Mouse (Mus musculus): Measurements from ENCODE around the gene Ppp2r5e. TPM values are rescaled to one million over a fixed set of nuclear protein-coding genes. Genes with fewer than 3 reads are reported as not detected.
A peak's percentile ranks its signal among the peaks of the same experiment; 100 is the strongest.

The Ppp2r5e gene
- polyA plus RNA-seq, 1 experiment = 39.4 TPM

DNA sequence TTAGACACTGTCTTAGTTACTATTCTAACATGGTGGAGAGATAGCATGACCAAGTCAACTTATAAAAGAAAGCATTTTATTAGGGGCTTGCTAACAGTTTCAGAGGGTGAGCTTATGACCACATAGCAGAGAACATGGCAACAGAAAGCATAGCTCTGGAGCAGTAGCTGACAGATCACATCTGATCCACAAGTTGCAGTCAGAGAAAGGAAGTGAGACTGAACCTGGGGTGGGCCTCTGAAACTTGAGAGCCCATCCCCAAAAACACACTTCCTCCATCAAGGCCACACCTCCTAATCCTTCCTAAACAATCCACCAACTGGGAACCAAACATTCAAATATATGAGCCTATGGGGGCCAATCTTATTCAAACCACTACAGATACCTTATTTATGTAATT lies 62.9 kb downstream of the Ppp2r5e start:
- H3K4me3 ChIP-seq (replicated peaks; ENCODE audit: insufficient read depth, low read depth, low read length) = no peak overlapping the region
- TF ChIP-seq CTCF (IDR thresholded peaks at IDR 0.05; ENCODE audit: borderline replicate concordance, insufficient read depth, low read depth, low read length) (no peak), POLR2A (IDR thresholded peaks at IDR 0.05; ENCODE audit: borderline replicate concordance, insufficient read depth, low read length) (no peak)
- H3K27me3 ChIP-seq (ENCODE audit: control insufficient read depth, insufficient read depth, low read length) = no peaks in the 10 kb centered on the region
- H3K4me1 ChIP-seq (ENCODE audit: control insufficient read depth, insufficient read depth, low read length) = peaks cover 9% of the 10 kb centered on the region
- no peak overlapping the region for H3K27ac ChIP-seq (ENCODE audit: insufficient read depth, low read length)
- DNase-seq = no peak

DNA sequence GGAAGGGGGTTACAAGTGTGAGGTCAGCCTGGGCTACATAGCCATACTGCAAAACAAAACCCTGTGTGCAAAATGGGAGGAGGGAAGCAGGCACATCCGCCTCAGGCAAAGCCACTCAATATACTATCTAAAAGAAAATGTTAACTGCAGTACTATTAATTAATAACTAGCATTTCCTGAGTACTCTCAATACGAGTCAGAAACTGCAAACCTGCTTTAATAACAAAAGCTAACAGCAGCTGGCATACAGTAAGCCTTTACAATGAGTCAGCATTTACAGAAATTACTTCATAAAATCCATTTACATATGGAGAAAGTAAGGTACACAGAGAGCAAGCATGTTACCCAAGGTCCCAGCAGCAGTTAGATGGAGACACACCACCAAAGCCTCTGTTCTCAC lies 64.2 kb downstream of the Ppp2r5e start:
- Histone ChIP-seq H3K4me3 (replicated peaks; ENCODE audit: insufficient read depth, low read depth, low read length) (no peak overlapping the region), H3K4me1 (ENCODE audit: control insufficient read depth, insufficient read depth, low read length) (peaks cover 16% of the 10 kb centered on the region), H3K27ac (ENCODE audit: insufficient read depth, low read length) (no peak overlapping the region), H3K27me3 (ENCODE audit: control insufficient read depth, insufficient read depth, low read length) (no peaks in the 10 kb centered on the region)
- no peak for TF ChIP-seq CTCF (IDR thresholded peaks at IDR 0.05; ENCODE audit: borderline replicate concordance, insufficient read depth, low read depth, low read length)
- no peak for TF ChIP-seq POLR2A (IDR thresholded peaks at IDR 0.05; ENCODE audit: borderline replicate concordance, insufficient read depth, low read length)
- DNase-seq = no peak
- 96% methylated on average over 2 of the region's 2 CpGs for WGBS

DNA sequence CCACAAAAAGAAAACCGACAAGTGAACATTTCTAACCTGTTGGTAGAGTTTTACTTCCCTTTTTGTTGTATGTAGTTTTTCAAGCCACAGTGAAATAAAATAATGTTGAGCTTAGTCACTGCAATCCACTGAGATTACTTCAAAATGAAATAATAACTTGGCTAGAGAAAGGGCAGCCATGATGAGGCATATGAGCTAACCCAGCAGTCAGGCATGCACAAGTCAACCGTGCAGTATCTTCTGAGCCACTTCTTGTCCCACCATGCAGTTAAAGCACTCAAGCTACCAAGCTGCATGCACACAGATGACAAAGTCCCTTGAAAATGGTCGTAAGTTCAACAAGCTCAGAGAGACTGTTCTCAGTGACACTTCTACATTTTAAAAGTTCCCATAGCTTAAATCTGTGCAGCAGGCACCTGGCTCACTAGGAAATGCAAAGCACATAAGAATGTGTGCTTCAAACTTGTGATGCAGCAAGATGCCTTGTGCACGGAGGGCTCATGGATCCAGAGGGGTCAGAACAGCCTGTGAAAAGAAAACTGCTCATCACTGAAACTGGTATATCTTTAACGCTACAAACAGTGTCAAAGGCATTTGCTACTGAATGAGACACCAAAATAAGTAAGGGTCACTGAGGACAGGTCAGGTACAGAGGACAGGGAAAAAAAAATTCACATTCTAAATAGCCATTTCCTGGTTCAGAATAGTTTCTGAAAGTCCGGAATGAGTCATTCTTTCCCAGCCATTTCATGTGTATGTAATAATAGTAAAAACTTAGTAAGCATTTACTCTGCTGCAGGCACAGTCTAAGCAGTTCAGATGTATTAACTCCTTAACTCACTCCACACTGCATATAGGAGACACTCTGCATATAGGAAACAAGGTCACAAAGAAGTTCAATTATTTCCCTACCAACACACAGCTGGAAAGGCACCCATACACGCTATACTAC lies 66.9 kb downstream of the Ppp2r5e start:
- Histone ChIP-seq H3K27ac (ENCODE audit: insufficient read depth, low read length) (no peak overlapping the region), H3K4me3 (replicated peaks; ENCODE audit: insufficient read depth, low read depth, low read length) (no peak overlapping the region), H3K4me1 (ENCODE audit: control insufficient read depth, insufficient read depth, low read length) (peaks cover 22% of the 10 kb centered on the region), H3K27me3 (ENCODE audit: control insufficient read depth, insufficient read depth, low read length) (no peaks in the 10 kb centered on the region)
- TF ChIP-seq CTCF (IDR thresholded peaks at IDR 0.05; ENCODE audit: borderline replicate concordance, insufficient read depth, low read depth, low read length) = no peak
- no peak for TF ChIP-seq POLR2A (IDR thresholded peaks at IDR 0.05; ENCODE audit: borderline replicate concordance, insufficient read depth, low read length)
- WGBS = 85% methylated on average over 7 of the region's 7 CpGs
- DNase-seq = no peak

DNA sequence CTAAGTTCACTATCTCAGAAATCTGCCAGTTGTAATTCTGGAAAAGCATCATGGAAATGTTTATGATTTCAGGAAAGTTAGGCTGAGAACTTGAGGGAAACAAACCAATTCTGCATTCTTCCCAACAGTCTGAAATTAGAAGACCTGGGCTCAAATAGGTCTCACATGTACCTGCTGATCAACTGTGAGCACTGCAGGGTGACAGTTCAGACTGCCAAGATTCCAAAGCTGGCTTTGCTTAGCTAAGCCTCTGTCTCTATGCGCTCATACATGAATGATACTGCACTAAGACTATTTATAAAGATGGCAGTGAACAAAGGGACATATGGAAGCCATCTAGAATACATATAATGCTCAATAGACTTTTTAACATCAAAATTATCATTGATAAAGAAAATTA lies 67.7 kb downstream of the Ppp2r5e start:
- 3% methylated on average over 1 of the region's 1 CpGs for WGBS
- TF ChIP-seq CTCF (IDR thresholded peaks at IDR 0.05; ENCODE audit: borderline replicate concordance, insufficient read depth, low read depth, low read length) (no peak), POLR2A (IDR thresholded peaks at IDR 0.05; ENCODE audit: borderline replicate concordance, insufficient read depth, low read length) (no peak)
- peak; percentile 56 to 81 for DNase-seq
- H3K27me3 ChIP-seq (ENCODE audit: control insufficient read depth, insufficient read depth, low read length) = no peaks in the 10 kb centered on the region
- H3K4me3 ChIP-seq (replicated peaks; ENCODE audit: insufficient read depth, low read depth, low read length) = no peak overlapping the region
- no peak overlapping the region for H3K27ac ChIP-seq (ENCODE audit: insufficient read depth, low read length)
- peaks cover 22% of the 10 kb centered on the region for H3K4me1 ChIP-seq (ENCODE audit: control insufficient read depth, insufficient read depth, low read length)

DNA sequence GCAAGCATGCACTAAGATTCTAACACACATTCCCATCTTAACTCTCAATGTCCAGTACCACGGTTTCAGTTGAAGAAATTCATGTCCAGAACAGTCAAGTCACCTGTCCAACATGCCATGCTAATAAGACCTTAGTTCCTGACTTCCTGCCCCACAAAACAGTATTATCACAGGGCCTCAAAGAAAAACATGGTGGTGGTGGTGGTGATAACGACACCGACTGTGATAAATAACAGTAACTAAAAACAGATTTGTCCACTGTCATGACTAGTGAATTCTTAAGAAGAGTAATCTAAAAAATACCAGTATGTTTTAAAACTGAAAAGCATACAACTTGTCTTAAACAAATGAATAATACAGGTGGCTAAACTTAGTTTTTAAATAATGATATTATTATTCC lies 71.8 kb downstream of the Ppp2r5e start:
- WGBS = 93% methylated on average over 3 of the region's 3 CpGs
- Histone ChIP-seq H3K27ac (ENCODE audit: insufficient read depth, low read length) (no peak overlapping the region), H3K4me1 (ENCODE audit: control insufficient read depth, insufficient read depth, low read length) (peaks cover 19% of the 10 kb centered on the region), H3K27me3 (ENCODE audit: control insufficient read depth, insufficient read depth, low read length) (no peaks in the 10 kb centered on the region), H3K4me3 (replicated peaks; ENCODE audit: insufficient read depth, low read depth, low read length) (no peak overlapping the region)
- no peak for DNase-seq
- TF ChIP-seq CTCF (IDR thresholded peaks at IDR 0.05; ENCODE audit: borderline replicate concordance, insufficient read depth, low read depth, low read length) = no peak
- TF ChIP-seq POLR2A (IDR thresholded peaks at IDR 0.05; ENCODE audit: borderline replicate concordance, insufficient read depth, low read length) = no peak

DNA sequence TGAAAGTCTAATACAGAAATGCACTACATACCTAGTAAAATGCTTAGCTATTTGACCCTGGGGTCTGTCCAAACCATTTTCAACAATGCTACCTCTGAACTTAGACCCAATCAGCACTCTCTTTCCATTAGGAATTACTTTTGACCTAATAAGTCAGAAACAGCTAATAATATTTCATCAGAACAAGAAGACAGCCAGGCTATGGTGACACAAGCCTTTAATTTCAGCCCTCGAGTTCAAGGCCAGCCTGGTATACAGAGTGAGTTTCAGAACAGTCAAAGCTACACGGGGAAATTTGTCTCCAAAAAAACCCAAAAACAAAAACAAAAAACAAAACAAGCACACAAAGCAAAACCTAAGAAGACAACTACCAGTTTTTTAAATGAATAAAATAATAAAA lies 73.1 kb downstream of the Ppp2r5e start:
- Histone ChIP-seq H3K4me1 (ENCODE audit: control insufficient read depth, insufficient read depth, low read length) (peaks cover 12% of the 10 kb centered on the region), H3K27me3 (ENCODE audit: control insufficient read depth, insufficient read depth, low read length) (no peaks in the 10 kb centered on the region), H3K4me3 (replicated peaks; ENCODE audit: insufficient read depth, low read depth, low read length) (no peak overlapping the region), H3K27ac (ENCODE audit: insufficient read depth, low read length) (no peak overlapping the region)
- 90% methylated on average over 2 of the region's 2 CpGs for WGBS
- TF ChIP-seq CTCF (IDR thresholded peaks at IDR 0.05; ENCODE audit: borderline replicate concordance, insufficient read depth, low read depth, low read length) = no peak
- no peak for TF ChIP-seq POLR2A (IDR thresholded peaks at IDR 0.05; ENCODE audit: borderline replicate concordance, insufficient read depth, low read length)
- DNase-seq = no peak

DNA sequence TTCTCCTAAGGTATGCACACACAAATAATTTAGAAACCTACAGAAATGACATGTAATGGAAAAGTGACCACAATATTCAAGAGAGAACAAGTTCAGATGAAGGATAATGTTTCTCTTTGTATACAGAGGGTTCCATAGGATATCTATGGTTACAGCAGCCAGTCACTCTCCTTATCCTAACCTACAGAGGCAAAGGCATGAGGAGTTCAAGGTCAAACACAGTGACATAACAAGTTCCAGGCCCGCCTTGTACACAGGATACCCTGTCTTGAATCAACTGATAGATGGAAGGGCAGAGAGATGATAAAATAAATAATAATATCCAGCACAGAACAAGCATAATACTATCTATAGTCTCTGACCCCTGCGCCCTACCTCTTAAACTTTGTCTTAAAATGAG lies 73.7 kb downstream of the Ppp2r5e start:
- DNase-seq = no peak
- no peak overlapping the region for H3K4me3 ChIP-seq (replicated peaks; ENCODE audit: insufficient read depth, low read depth, low read length)
- H3K27ac ChIP-seq (ENCODE audit: insufficient read depth, low read length) = no peak overlapping the region
- no peak for TF ChIP-seq POLR2A (IDR thresholded peaks at IDR 0.05; ENCODE audit: borderline replicate concordance, insufficient read depth, low read length)
- no peak for TF ChIP-seq CTCF (IDR thresholded peaks at IDR 0.05; ENCODE audit: borderline replicate concordance, insufficient read depth, low read depth, low read length)
- WGBS = 99% methylated on average over 2 of the region's 2 CpGs
- H3K27me3 ChIP-seq (ENCODE audit: control insufficient read depth, insufficient read depth, low read length) = no peaks in the 10 kb centered on the region
- peaks cover 8% of the 10 kb centered on the region for H3K4me1 ChIP-seq (ENCODE audit: control insufficient read depth, insufficient read depth, low read length)

DNA sequence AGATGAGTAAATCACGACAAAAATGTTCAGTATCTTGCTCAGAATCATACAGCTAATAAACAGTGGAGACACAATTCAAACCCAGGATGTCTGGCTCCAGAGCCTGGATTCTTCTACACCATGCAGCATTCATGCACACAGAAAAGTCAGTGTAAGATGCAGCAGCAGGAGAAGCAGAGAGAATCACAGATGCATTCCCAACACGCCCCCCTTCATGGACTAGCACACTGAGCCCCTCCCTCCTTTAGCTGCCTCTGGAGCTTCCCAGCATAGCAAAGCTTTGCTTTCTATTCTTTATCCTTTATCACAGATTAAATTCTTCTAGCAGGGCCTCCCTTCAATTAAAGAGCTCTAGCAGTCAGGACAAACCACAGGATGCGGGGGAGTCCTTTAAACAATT lies 75.7 kb downstream of the Ppp2r5e start:
- Histone ChIP-seq H3K4me1 (ENCODE audit: control insufficient read depth, insufficient read depth, low read length) (peaks cover 2% of the 10 kb centered on the region), H3K4me3 (replicated peaks; ENCODE audit: insufficient read depth, low read depth, low read length) (no peak overlapping the region), H3K27ac (ENCODE audit: insufficient read depth, low read length) (no peak overlapping the region), H3K27me3 (ENCODE audit: control insufficient read depth, insufficient read depth, low read length) (no peaks in the 10 kb centered on the region)
- TF ChIP-seq POLR2A (IDR thresholded peaks at IDR 0.05; ENCODE audit: borderline replicate concordance, insufficient read depth, low read length) (no peak), CTCF (IDR thresholded peaks at IDR 0.05; ENCODE audit: borderline replicate concordance, insufficient read depth, low read depth, low read length) (no peak)
- 79% methylated on average over 3 of the region's 3 CpGs for WGBS
- no peak for DNase-seq

All from cerebellum, adult 2 months (tissue).